Comparison of ENCODE assay signal across 17 mouse cellular contexts in the genomic region with DNA sequence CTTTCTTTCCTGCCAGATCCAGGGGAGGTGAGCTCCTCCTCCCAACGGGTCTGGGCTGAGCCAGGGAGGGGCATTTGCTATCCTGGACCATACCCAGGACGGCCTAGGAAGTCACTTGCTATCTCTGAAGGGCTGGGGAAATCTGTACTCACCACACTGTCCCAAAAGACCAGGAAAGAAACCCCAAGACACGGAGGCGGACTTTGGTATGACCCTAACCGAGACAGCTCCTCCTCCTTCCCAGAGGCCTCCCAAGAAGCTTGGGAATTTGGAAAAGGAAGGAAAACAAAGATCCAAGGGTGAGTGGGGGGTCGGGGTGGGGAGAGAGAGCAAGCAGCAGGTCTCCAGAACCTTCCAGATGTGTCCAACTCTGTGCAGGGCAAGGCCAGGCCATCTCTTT. TPM values are rescaled to one million over a fixed set of nuclear protein-coding genes. Genes with fewer than 3 reads are reported as not detected.
A peak's percentile ranks its signal among the peaks of the same experiment; 100 is the strongest.
DNase-seq lines count a peak whose midpoint lies in the region; ATAC-seq and TF ChIP-seq lines count a peak whose summit lies in the region.
"Had no signal": no experiment of that assay in that cellular context is flagged by ENCODE, and none has a peak within 500 bp of the region (broad histone marks: within the 10 kb centered on the region; RNA-seq: fewer than 3 reads in every experiment).

No protein-coding gene starts in this region.

- peak overlapping the region; percentile 71; the same call in 1 of the 2 replicates for H3K27ac ChIP-seq in forebrain, embryonic 10.5 days
- no peak overlapping the region for H3K27ac ChIP-seq in forebrain, postnatal 0 days (ENCODE audit: low read depth, low read length)
- H3K27ac ChIP-seq in lung, embryonic 14.5 days (ENCODE audit: low read depth) = 0 out of 2 replicates have a peak overlapping the region, but pooled peaks have one; percentile 32
- peak overlapping the region; percentile 2; the same call in 1 of the 2 replicates for H3K27ac ChIP-seq in embryonic facial prominence, embryonic 13.5 days
- no peak overlapping the region; the same call in 1 of the 2 replicates for H3K27ac ChIP-seq in neural tube, embryonic 15.5 days (replicated peaks)
- H3K27ac ChIP-seq: liver, embryonic 13.5 days had no signal

- H3K36me3 ChIP-seq in forebrain, embryonic 10.5 days (replicated peaks) = no peaks in the 10 kb centered on the region
- no peaks in the 10 kb centered on the region for H3K36me3 ChIP-seq in forebrain, postnatal 0 days (ENCODE audit: insufficient read depth)
- no peaks in the 10 kb centered on the region for H3K36me3 ChIP-seq in lung, embryonic 14.5 days (ENCODE audit: insufficient read depth)
- no peaks in the 10 kb centered on the region for H3K36me3 ChIP-seq in embryonic facial prominence, embryonic 13.5 days
- H3K36me3 ChIP-seq in neural tube, embryonic 15.5 days = no peaks in the 10 kb centered on the region
- H3K36me3 ChIP-seq: liver, embryonic 13.5 days had no signal

- H3K9me3 ChIP-seq in forebrain, embryonic 10.5 days = no peaks in the 10 kb centered on the region
- H3K9me3 ChIP-seq in forebrain, postnatal 0 days (ENCODE audit: low read length) = no peaks in the 10 kb centered on the region
- H3K9me3 ChIP-seq in lung, embryonic 14.5 days (ENCODE audit: low read depth, low read length) = no peaks in the 10 kb centered on the region
- no peaks in the 10 kb centered on the region for H3K9me3 ChIP-seq in embryonic facial prominence, embryonic 13.5 days
- no peaks in the 10 kb centered on the region for H3K9me3 ChIP-seq in neural tube, embryonic 15.5 days (replicated peaks)
- H3K9me3 ChIP-seq: liver, embryonic 13.5 days had no signal

- no peak for ATAC-seq in forebrain, postnatal 0 days
- no peak for ATAC-seq in lung, embryonic 14.5 days (ENCODE audit: insufficient read depth)
- no peak for ATAC-seq in embryonic facial prominence, embryonic 13.5 days (ENCODE audit: insufficient number of reproducible peaks, insufficient read depth, low FRiP score, low TSS enrichment, low read depth)
- ATAC-seq in neural tube, embryonic 15.5 days (ENCODE audit: low FRiP score) = no peak
- no peak for ATAC-seq in megakaryocyte-erythroid progenitor cell, adult 5-6 weeks (replicated peaks; ENCODE audit: low FRiP score, low TSS enrichment, poor library complexity, severe bottlenecking)
- ATAC-seq: Patski had no signal

- H3K4me1 ChIP-seq in forebrain, embryonic 10.5 days = peaks cover 56% of the 10 kb centered on the region
- H3K4me1 ChIP-seq in forebrain, postnatal 0 days (ENCODE audit: insufficient read depth) = peaks cover 13% of the 10 kb centered on the region
- 0 out of 2 replicates have a peak, but pooled peaks cover 4% of the 10 kb centered on the region for H3K4me1 ChIP-seq in lung, embryonic 14.5 days (ENCODE audit: insufficient read depth)
- H3K4me1 ChIP-seq in embryonic facial prominence, embryonic 13.5 days = peaks cover 47% of the 10 kb centered on the region
- H3K4me1 ChIP-seq in neural tube, embryonic 15.5 days = peaks cover 36% of the 10 kb centered on the region

- H3K4me2 ChIP-seq in forebrain, postnatal 0 days (ENCODE audit: low read depth) = no peak overlapping the region
- peak overlapping the region; percentile 35; the same call in 1 of the 2 replicates for H3K4me2 ChIP-seq in lung, embryonic 14.5 days
- peak overlapping the region; percentile 26 for H3K4me2 ChIP-seq in embryonic facial prominence, embryonic 13.5 days
- H3K4me2 ChIP-seq in neural tube, embryonic 15.5 days = peak overlapping the region; percentile 5; the same call in 1 of the 2 replicates
- H3K4me2 ChIP-seq: liver, embryonic 13.5 days had no signal

- TF ChIP-seq CTCF in forebrain, postnatal 0 days (IDR thresholded peaks at IDR 0.05; ENCODE audit: low read depth) = no peak
- no peak for TF ChIP-seq CTCF in lung, embryonic 14.5 days (IDR thresholded peaks at IDR 0.05; ENCODE audit: low read depth)

- 12% methylated on average over 6 of the region's 6 CpGs for WGBS in forebrain, embryonic 10.5 days
- WGBS in forebrain, postnatal 0 days = 33% methylated on average over 6 of the region's 6 CpGs
- WGBS in lung, embryonic 14.5 days = 9% methylated on average over 6 of the region's 6 CpGs
- 14% methylated on average over 6 of the region's 6 CpGs for WGBS in embryonic facial prominence, embryonic 13.5 days
- WGBS in neural tube, embryonic 15.5 days = 37% methylated on average over 6 of the region's 6 CpGs

- no peak for DNase-seq in forebrain, embryonic 10.5 days (ENCODE audit: extremely low spot score, low spot score)
- no peak for DNase-seq in forebrain, postnatal 0 days
- no peak for DNase-seq in lung, embryonic 14.5 days
- DNase-seq in lung, postnatal 10 days = no peak
- no peak for DNase-seq in thymus, postnatal 4 days
- DNase-seq: adrenal gland, adult 8-10 months; B cell, adult 2 months; heart, postnatal 14 days; layer of hippocampus, postnatal 36 days; liver, embryonic 13.5 days; right cerebral cortex, adult 18-20 months had no signal

- H3K27me3 ChIP-seq in forebrain, embryonic 10.5 days (ENCODE audit: poor library complexity, severe bottlenecking) = peaks cover 28% of the 10 kb centered on the region
- H3K27me3 ChIP-seq in forebrain, postnatal 0 days (ENCODE audit: insufficient read depth, low read length) = no peaks in the 10 kb centered on the region
- 0 out of 2 replicates have a peak, but pooled peaks cover 3% of the 10 kb centered on the region for H3K27me3 ChIP-seq in lung, embryonic 14.5 days (ENCODE audit: insufficient read depth, low read length)
- H3K27me3 ChIP-seq in embryonic facial prominence, embryonic 13.5 days = no peaks in the 10 kb centered on the region
- no peaks in the 10 kb centered on the region for H3K27me3 ChIP-seq in neural tube, embryonic 15.5 days (replicated peaks)
- H3K27me3 ChIP-seq: Patski had no signal

- no peak overlapping the region for H3K9ac ChIP-seq in forebrain, postnatal 0 days
- H3K9ac ChIP-seq in lung, embryonic 14.5 days = no peak overlapping the region
- no peak overlapping the region for H3K9ac ChIP-seq in embryonic facial prominence, embryonic 13.5 days
- no peak overlapping the region for H3K9ac ChIP-seq in neural tube, embryonic 15.5 days (replicated peaks)
- H3K9ac ChIP-seq: liver, embryonic 13.5 days had no signal

- H3K4me3 ChIP-seq in forebrain, embryonic 10.5 days = peak overlapping the region; percentile 31
- H3K4me3 ChIP-seq in forebrain, postnatal 0 days (ENCODE audit: low read depth, low read length) = no peak overlapping the region
- H3K4me3 ChIP-seq in lung, embryonic 14.5 days (ENCODE audit: low read depth, low read length) = peak overlapping the region; percentile 8; the same call in 1 of the 2 replicates
- no peak overlapping the region for H3K4me3 ChIP-seq in embryonic facial prominence, embryonic 13.5 days
- no peak overlapping the region for H3K4me3 ChIP-seq in neural tube, embryonic 15.5 days (replicated peaks)
- H3K4me3 ChIP-seq: liver, embryonic 13.5 days had no signal

RNA-seq across cellular contexts. Expression of gene Mgat3, which starts 1.7 kb away (rescaled TPM):
- polyA plus RNA-seq in forebrain, embryonic 10.5 days (2016; fragmentation: Nextera tagmentation; extraction: Ambion mirVana) = 5.1 and 5.9 TPM in 2 replicates
- total RNA-seq in forebrain, postnatal 0 days (2014; rRNA removed) = 62.8 and 65.6 TPM in 2 replicates
- 7.5 and 9.9 TPM in 2 replicates for polyA plus RNA-seq in forebrain, postnatal 0 days (2015; fragmentation: Nextera tagmentation; extraction: Ambion mirVana)
- 6.1 and 7.7 TPM in 2 replicates for polyA plus RNA-seq in lung, embryonic 14.5 days (2014; fragmentation: Nextera tagmentation; extraction: Ambion mirVana)
- 7.7 and 8.3 TPM in 2 replicates for polyA plus RNA-seq in embryonic facial prominence, embryonic 13.5 days (2015; fragmentation: Nextera tagmentation; extraction: Ambion mirVana)
- 15.8 and 17.5 TPM in 2 replicates for polyA plus RNA-seq in neural tube, embryonic 15.5 days (2015; fragmentation: Nextera tagmentation; extraction: Ambion mirVana)
- total RNA-seq in megakaryocyte-erythroid progenitor cell, adult 5-6 weeks (2014; fragmentation: Nextera tagmentation) = not detected in 2 replicates
- not detected in 2 replicates for total RNA-seq in megakaryocyte-erythroid progenitor cell, adult 5-6 weeks (2017)
- total RNA-seq: granulocyte monocyte progenitor cell, adult 5-6 weeks; megakaryocyte, adult 5-6 weeks had no signal

RNA-seq across cellular contexts. Expression of gene Tab1, which starts 38.9 kb away (rescaled TPM):
- 40.8 and 42.8 TPM in 2 replicates for polyA plus RNA-seq in forebrain, embryonic 10.5 days (2016; fragmentation: Nextera tagmentation; extraction: Ambion mirVana)
- 48.8 and 52.1 TPM in 2 replicates for total RNA-seq in forebrain, postnatal 0 days (2014; rRNA removed)
- polyA plus RNA-seq in forebrain, postnatal 0 days (2015; fragmentation: Nextera tagmentation; extraction: Ambion mirVana) = 21.6 and 25.7 TPM in 2 replicates
- 32.5 and 34.2 TPM in 2 replicates for polyA plus RNA-seq in lung, embryonic 14.5 days (2014; fragmentation: Nextera tagmentation; extraction: Ambion mirVana)
- 47.7 and 48.0 TPM in 2 replicates for polyA plus RNA-seq in embryonic facial prominence, embryonic 13.5 days (2015; fragmentation: Nextera tagmentation; extraction: Ambion mirVana)
- 35.9 and 37.4 TPM in 2 replicates for polyA plus RNA-seq in neural tube, embryonic 15.5 days (2015; fragmentation: Nextera tagmentation; extraction: Ambion mirVana)
- total RNA-seq in megakaryocyte-erythroid progenitor cell, adult 5-6 weeks (2014; fragmentation: Nextera tagmentation) = 34.4 and 68.3 TPM in 2 replicates
- 13.8 and 20.4 TPM in 2 replicates for total RNA-seq in megakaryocyte-erythroid progenitor cell, adult 5-6 weeks (2017)

Comparison
In these comparisons a context has a peak if more than half of its experiments do, and no peak if none do; other contexts are left out.
1. H3K27ac ChIP-seq: peak in forebrain, embryonic 10.5 days (single experiment), lung, embryonic 14.5 days (single experiment) and embryonic facial prominence, embryonic 13.5 days (single experiment); none in forebrain, postnatal 0 days (single experiment) and neural tube, embryonic 15.5 days (single experiment).
2. H3K4me3 ChIP-seq: peak in forebrain, embryonic 10.5 days (single experiment) and lung, embryonic 14.5 days (single experiment); none in forebrain, postnatal 0 days (single experiment), embryonic facial prominence, embryonic 13.5 days (single experiment) and neural tube, embryonic 15.5 days (single experiment).